Mouse (Mus musculus) small intestine, adult 10 weeks (tissue): Measurements from ENCODE around the gene Nck2. TPM values are rescaled to one million over a fixed set of nuclear protein-coding genes. Genes with fewer than 3 reads are reported as not detected.

Source experiments
- polyA plus RNA-seq: library from polyadenylated mRNA; stranded (reverse); fragments of 350-450 nt; fragmentation: Illumina TruSeq; extraction: RNeasy Lipid Tissue Mini Kit (QIAGEN cat#74804); gene quantifications from one replicate; pipeline ENCODE4 v1.2.3, GENCODE M21; 2014; ENCODE audit warnings: low replicate concordance

Gene Nck2
- polyA plus RNA-seq, result 13.1 TPM

GRCm38 (mm10) chr1:43444531-43444930, at the start of gene Nck2:
Gene Nck2, plus strand, starts transcription at chr1:43444579.

Other genes with a start within 250 kb of the Nck2 start
- 19.6 TPM for gene Fhl2, start 247.6 kb upstream of the Nck2 start, polyA plus RNA-seq